27 mouse cellular contexts compared by ENCODE assay signal in the genomic region with DNA sequence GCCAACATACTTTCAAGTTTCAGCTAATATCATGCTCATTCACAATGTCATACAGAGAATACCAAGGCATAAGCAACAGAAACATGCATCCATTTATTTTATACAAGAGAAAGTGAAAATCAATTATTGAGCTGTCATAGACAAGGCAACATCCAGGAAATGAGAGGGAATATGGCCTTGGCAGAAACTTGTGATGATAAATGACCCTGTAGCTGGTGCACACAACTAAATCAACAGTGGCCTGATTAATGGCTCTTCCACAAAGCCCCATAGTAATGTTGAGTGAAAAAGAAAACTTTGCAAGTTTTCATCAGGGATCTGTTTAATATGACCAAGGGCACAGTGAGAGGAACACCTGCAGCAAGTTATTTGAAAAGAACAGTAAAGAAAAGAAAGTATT.
DNase-seq lines count a peak whose midpoint lies in the region; ATAC-seq and TF ChIP-seq lines count a peak whose summit lies in the region.
"Had no signal": no experiment of that assay in that cellular context is flagged by ENCODE, and none has a peak within 500 bp of the region (broad histone marks: within the 10 kb centered on the region; RNA-seq: fewer than 3 reads in every experiment).

No protein-coding gene starts in this region.

- no peaks in the 10 kb centered on the region for H3K27me3 ChIP-seq in hindbrain, embryonic 16.5 days (replicated peaks; ENCODE audit: control insufficient read depth, insufficient read depth, low read length)
- no peaks in the 10 kb centered on the region for H3K27me3 ChIP-seq in hindbrain, embryonic 14.5 days (ENCODE audit: control insufficient read depth, insufficient read depth, low read length)
- no peaks in the 10 kb centered on the region for H3K27me3 ChIP-seq in midbrain, postnatal 0 days (ENCODE audit: insufficient read depth, low read length)
- no peaks in the 10 kb centered on the region for H3K27me3 ChIP-seq in midbrain, embryonic 14.5 days (ENCODE audit: control insufficient read depth, insufficient read depth, low read length)
- H3K27me3 ChIP-seq: embryonic facial prominence, embryonic 13.5 days; forebrain, embryonic 15.5 days; limb, embryonic 12.5 days; liver, embryonic 15.5 days; neural tube, embryonic 13.5 days had no signal

- ATAC-seq in hindbrain, embryonic 16.5 days: 0 out of 2 replicates have a peak, but pooled peaks have one; percentile 50
- no peak for ATAC-seq in hindbrain, embryonic 14.5 days (ENCODE audit: low FRiP score)
- no peak for ATAC-seq in midbrain, postnatal 0 days (ENCODE audit: low FRiP score)
- ATAC-seq in midbrain, embryonic 14.5 days (ENCODE audit: low FRiP score, low TSS enrichment): no peak
- ATAC-seq: CD4-positive, CD25-positive, alpha-beta regulatory T cell, adult 4 months; forebrain, embryonic 15.5 days; inflammation-experienced regulatory T-cells, adult 6 months had no signal

- H3K9me3 ChIP-seq in hindbrain, embryonic 16.5 days (ENCODE audit: control insufficient read depth, low read length): no peaks in the 10 kb centered on the region
- H3K9me3 ChIP-seq in hindbrain, embryonic 14.5 days (ENCODE audit: control insufficient read depth, low read length): no peaks in the 10 kb centered on the region
- H3K9me3 ChIP-seq in midbrain, postnatal 0 days (ENCODE audit: low read length): no peaks in the 10 kb centered on the region
- no peaks in the 10 kb centered on the region for H3K9me3 ChIP-seq in midbrain, embryonic 14.5 days (ENCODE audit: control insufficient read depth, low read length)
- H3K9me3 ChIP-seq: embryonic facial prominence, embryonic 13.5 days; forebrain, embryonic 10.5 days; forebrain, embryonic 15.5 days; limb, embryonic 12.5 days; liver, embryonic 15.5 days; neural tube, embryonic 13.5 days had no signal

- no peak overlapping the region for H3K9ac ChIP-seq in hindbrain, embryonic 16.5 days (ENCODE audit: low read depth, low read length)
- H3K9ac ChIP-seq in hindbrain, embryonic 14.5 days: no peak overlapping the region
- H3K9ac ChIP-seq in midbrain, postnatal 0 days (replicated peaks; ENCODE audit: low read length, poor library complexity, severe bottlenecking): no peak overlapping the region
- no peak overlapping the region for H3K9ac ChIP-seq in midbrain, embryonic 14.5 days (replicated peaks; ENCODE audit: low read length)
- H3K9ac ChIP-seq: embryonic facial prominence, embryonic 13.5 days; forebrain, embryonic 15.5 days; limb, embryonic 12.5 days; liver, embryonic 15.5 days; lung, embryonic 14.5 days; neural tube, embryonic 13.5 days had no signal

- H3K36me3 ChIP-seq in hindbrain, embryonic 16.5 days (ENCODE audit: control insufficient read depth, insufficient read depth, low read length): no peaks in the 10 kb centered on the region
- H3K36me3 ChIP-seq in hindbrain, embryonic 14.5 days (replicated peaks; ENCODE audit: control insufficient read depth, insufficient read depth): no peaks in the 10 kb centered on the region
- no peaks in the 10 kb centered on the region for H3K36me3 ChIP-seq in midbrain, postnatal 0 days (ENCODE audit: insufficient read depth, low read length)
- H3K36me3 ChIP-seq in midbrain, embryonic 14.5 days (ENCODE audit: control insufficient read depth, insufficient read depth, low read length): no peaks in the 10 kb centered on the region
- H3K36me3 ChIP-seq: embryonic facial prominence, embryonic 13.5 days; forebrain, embryonic 10.5 days; forebrain, embryonic 15.5 days; limb, embryonic 12.5 days; liver, embryonic 15.5 days; neural tube, embryonic 13.5 days had no signal

- no peak overlapping the region for H3K4me2 ChIP-seq in hindbrain, embryonic 16.5 days (ENCODE audit: low read length)
- H3K4me2 ChIP-seq in hindbrain, embryonic 14.5 days (replicated peaks): no peak overlapping the region
- no peak overlapping the region for H3K4me2 ChIP-seq in midbrain, postnatal 0 days (ENCODE audit: low read depth, low read length, poor library complexity, severe bottlenecking)
- no peak overlapping the region for H3K4me2 ChIP-seq in midbrain, embryonic 14.5 days (ENCODE audit: low read length)
- H3K4me2 ChIP-seq: embryonic facial prominence, embryonic 13.5 days; forebrain, embryonic 15.5 days; heart, embryonic 11.5 days; limb, embryonic 12.5 days; liver, embryonic 15.5 days; lung, embryonic 14.5 days; midbrain, embryonic 11.5 days; neural tube, embryonic 13.5 days had no signal

- no peak for TF ChIP-seq CTCF in midbrain, postnatal 0 days (IDR thresholded peaks at IDR 0.05)

- DNase-seq in adrenal gland, postnatal 14 days: peak; percentile 15
- DNase-seq in adrenal gland, adult 18-20 months (ENCODE audit: low spot score in 2 of 2): no peak
- DNase-seq in hindbrain, embryonic 14.5 days (ENCODE audit: low spot score): no peak
- DNase-seq in midbrain, postnatal 0 days (ENCODE audit: low spot score): peak; percentile 28
- no peak for DNase-seq in midbrain, embryonic 14.5 days
- no peak for DNase-seq in layer of hippocampus, adult 11-12 months (ENCODE audit: low spot score)
- DNase-seq: cerebellum, adult 2 months; gastrocnemius, adult 2 months; gastrocnemius, postnatal 36 days; heart, postnatal 36 days; kidney, adult 2 months; layer of hippocampus, adult 9-11 months; lung, embryonic 14.5 days; lung, postnatal 14 days; right cerebral cortex, postnatal 4 days; thymus, postnatal 4 days had no signal

- no peak overlapping the region for H3K27ac ChIP-seq in hindbrain, embryonic 16.5 days (ENCODE audit: low read depth, low read length)
- no peak overlapping the region for H3K27ac ChIP-seq in hindbrain, embryonic 14.5 days
- no peak overlapping the region for H3K27ac ChIP-seq in midbrain, postnatal 0 days (ENCODE audit: low read depth, low read length)
- no peak overlapping the region for H3K27ac ChIP-seq in midbrain, embryonic 14.5 days (replicated peaks; ENCODE audit: low read depth, low read length)
- H3K27ac ChIP-seq: embryonic facial prominence, embryonic 13.5 days; forebrain, embryonic 10.5 days; forebrain, embryonic 15.5 days; gastrocnemius, adult 2 months; limb, embryonic 12.5 days; liver, embryonic 15.5 days; neural tube, embryonic 13.5 days had no signal

- H3K4me3 ChIP-seq in hindbrain, embryonic 16.5 days (ENCODE audit: low read length): no peak overlapping the region
- H3K4me3 ChIP-seq in hindbrain, embryonic 14.5 days (replicated peaks; ENCODE audit: low read length): no peak overlapping the region
- no peak overlapping the region for H3K4me3 ChIP-seq in midbrain, postnatal 0 days (ENCODE audit: low read depth, low read length)
- H3K4me3 ChIP-seq in midbrain, embryonic 14.5 days (replicated peaks; ENCODE audit: low read depth, low read length): no peak overlapping the region
- H3K4me3 ChIP-seq: embryonic facial prominence, embryonic 13.5 days; forebrain, embryonic 10.5 days; forebrain, embryonic 15.5 days; gastrocnemius, adult 2 months; limb, embryonic 12.5 days; liver, embryonic 15.5 days; neural tube, embryonic 13.5 days had no signal

- no peaks in the 10 kb centered on the region for H3K4me1 ChIP-seq in hindbrain, embryonic 16.5 days (ENCODE audit: control insufficient read depth, insufficient read depth, low read depth, low read length)
- H3K4me1 ChIP-seq in hindbrain, embryonic 14.5 days (replicated peaks; ENCODE audit: control insufficient read depth, insufficient read depth, low read length): no peaks in the 10 kb centered on the region
- no peaks in the 10 kb centered on the region for H3K4me1 ChIP-seq in midbrain, postnatal 0 days (ENCODE audit: insufficient read depth, low read length)
- H3K4me1 ChIP-seq in midbrain, embryonic 14.5 days (ENCODE audit: control insufficient read depth, insufficient read depth, low read length): no peaks in the 10 kb centered on the region
- H3K4me1 ChIP-seq: embryonic facial prominence, embryonic 13.5 days; forebrain, embryonic 10.5 days; limb, embryonic 12.5 days; liver, embryonic 15.5 days; neural tube, embryonic 13.5 days had no signal

Comparison
In these comparisons a context has a peak if more than half of its experiments do, and no peak if none do; other contexts are left out.
1. DNase-seq: peak in adrenal gland, postnatal 14 days (single experiment) and midbrain, postnatal 0 days (single experiment); none in adrenal gland, adult 18-20 months (0 of 2), hindbrain, embryonic 14.5 days (single experiment), midbrain, embryonic 14.5 days (single experiment) and layer of hippocampus, adult 11-12 months (single experiment).